Mouse (Mus musculus) spleen, postnatal 4 days (tissue): Measurements from ENCODE around the gene Ptgr2.
"Not testable (repeated sequence)": the region's sequence is repeated elsewhere in the genome, so short reads cannot be mapped to it uniquely, and the experiment has no call there.

Experiments
- DNase-seq, 2 experiments: peaks; one replicate each; pipeline ENCODE4 v3.0.0; 2022; ENCODE audit warnings: low spot score in 2 of 2

Gene Ptgr2

DNA sequence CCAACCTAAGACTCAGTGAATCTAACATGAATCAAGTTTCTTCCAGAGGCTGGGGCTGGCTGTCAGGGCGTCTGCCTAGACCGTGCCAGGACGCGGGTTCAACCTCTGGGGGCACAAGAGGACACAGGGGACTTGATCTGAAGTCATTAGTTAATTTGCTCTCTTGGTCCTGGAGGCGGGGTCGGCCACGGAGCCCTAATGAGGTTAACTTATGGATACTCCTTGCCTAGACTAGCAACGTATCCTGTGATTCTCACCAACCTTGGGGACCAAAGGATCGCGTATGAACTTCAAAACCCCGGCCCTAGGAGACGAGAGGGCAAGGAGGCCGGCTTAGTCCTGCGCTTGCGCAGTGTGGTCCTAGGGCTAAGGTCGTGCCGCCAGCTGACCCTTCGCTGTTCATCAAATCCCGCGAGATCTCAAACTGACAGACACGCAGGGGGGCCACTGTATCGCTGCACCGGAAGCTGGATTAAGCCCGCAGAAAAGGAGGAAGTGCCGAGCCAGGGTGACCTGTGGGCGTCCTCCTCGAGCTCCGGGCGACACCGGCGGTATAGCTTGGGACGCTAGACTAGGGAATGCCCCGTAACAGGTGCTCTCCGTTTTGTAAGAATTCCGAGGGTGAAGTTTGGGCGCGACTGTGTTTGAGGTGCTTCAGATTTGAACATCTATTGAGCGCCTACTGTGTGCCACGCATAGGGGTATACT lies at the start of gene Ptgr2:
Gene Ptgr2, plus strand, starts transcription at position 348 of the 708 bp plus-strand sequence.
- peak; percentile 92 to 96 for DNase-seq

DNA sequence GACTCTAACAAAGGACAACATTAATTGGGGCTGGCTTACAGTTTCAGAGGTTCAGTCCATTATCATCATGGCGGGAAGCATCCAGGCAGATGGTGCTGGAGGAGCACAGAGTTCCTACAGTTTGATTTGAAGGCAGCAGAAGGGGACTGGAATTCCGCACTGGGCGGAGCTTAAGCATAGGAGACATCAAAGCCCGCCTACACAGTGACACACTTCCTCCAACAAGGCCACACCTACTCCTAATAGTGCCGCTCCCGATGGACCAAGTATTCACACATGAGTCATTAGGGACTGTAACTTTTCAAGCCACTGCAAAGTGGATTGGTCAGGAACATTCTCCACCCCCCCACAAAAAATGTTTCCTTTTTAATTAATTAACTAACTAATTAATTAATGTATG lies 49.5 kb upstream of the Ptgr2 start:
- no peak for DNase-seq

DNA sequence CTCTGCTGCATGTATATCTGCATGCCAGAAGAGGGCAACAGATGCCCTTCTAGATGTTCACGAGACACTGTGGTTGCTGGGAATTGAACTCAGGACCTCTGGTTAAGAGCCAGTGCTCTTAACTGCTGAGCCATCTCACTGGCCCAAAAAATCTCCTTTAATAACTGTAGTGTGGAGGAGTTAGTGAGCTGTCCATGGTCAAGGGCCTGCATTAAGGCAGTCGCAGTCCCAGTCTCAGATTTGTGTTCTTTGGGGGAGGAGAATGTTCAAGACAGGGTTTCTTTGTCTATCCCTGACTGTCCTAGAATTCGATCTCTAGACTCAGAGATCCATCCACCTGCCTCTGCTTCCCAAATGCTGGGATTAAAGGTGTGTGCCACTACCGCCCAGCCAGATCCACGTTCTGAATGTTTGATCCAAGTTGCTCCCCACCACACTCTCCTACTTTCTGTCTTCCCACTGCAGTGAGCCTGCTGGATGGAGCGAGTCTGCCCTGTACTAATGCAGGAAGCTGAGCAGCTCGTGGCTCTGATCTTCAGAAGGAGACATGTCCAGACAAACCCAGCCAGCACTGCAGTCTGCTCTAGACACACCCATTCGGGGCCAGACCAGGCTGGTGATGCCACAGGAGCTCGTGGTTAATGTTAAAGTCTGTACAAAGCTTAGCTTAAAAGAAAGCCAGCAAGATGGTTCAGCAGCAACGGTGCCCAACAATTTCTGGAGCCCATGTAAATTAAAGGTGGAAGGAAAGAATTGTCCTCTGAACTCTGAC lies 48.9 kb upstream of the Ptgr2 start:
- DNase-seq, result no peak

DNA sequence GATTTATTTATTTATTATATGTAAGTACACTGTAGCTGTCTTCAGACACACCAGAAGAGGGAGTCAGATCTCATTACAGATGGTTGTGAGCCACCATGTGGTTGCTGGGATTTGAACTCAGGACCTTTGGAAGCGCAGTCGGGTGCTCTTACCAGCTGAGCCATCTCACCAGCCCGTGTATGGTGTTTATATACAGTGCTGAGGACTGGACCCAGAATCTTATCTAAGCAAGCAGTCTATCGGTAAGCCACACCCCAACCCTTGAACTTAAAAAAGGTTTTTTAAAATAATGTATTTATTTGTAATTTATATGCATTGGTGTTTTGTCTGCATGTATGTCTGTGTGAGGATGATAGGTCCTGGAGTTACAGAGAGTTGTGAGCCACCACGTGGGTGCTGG lies 48.0 kb upstream of the Ptgr2 start:
- DNase-seq, result not testable (repeated sequence)

DNA sequence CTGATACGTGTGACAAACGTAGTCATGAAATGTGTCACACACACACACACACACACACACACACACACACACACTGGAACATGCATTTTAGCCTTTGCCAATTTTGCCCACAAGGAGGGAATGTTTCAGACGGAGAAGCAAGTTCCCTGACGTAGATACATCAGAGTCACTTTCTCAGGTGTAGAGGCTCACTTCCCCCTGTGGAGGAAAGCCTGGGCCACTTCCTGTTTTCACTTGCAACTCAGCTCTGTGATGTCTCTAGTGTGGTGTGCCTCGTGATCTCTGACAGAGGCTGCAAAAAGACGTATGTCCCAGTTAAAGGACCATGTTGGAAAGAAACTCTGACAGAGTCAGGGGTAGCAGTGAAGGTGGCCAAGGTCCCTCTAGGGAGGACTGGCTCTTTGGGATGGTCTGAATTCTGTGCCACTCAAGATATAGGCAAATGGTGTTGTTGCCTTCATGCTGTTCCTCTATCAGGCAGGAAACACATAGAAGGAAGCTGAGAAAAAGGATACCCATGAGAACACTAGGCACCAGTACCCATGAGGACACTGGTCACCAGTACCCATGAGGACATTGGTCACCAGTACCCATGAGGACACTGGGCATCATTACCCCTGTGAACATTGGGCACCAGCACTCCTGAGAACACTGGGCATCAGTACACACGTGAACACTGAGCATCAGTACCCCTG lies 41.8 kb upstream of the Ptgr2 start:
- DNase-seq, result peak; percentile 46 to 70

DNA sequence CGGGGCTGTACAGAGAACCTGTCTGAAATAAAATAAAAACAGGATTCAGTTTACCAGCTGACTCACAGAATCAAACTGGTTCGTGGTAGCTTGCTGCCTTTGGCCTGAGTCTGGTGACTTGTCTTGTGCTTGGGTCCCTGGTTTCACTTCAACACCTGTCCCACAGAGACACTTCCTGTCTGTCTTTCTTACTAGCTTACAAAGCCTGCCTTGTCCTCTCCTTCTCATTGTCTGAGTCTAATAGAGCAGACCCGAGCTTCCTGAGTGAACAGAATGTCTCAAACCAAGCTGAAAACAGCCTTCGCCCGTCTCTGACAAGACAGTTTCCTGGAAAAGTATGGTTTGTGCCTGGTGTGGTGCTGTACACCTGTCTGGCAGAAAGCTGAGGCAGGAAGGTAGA lies 39.3 kb upstream of the Ptgr2 start:
- DNase-seq, result no peak

DNA sequence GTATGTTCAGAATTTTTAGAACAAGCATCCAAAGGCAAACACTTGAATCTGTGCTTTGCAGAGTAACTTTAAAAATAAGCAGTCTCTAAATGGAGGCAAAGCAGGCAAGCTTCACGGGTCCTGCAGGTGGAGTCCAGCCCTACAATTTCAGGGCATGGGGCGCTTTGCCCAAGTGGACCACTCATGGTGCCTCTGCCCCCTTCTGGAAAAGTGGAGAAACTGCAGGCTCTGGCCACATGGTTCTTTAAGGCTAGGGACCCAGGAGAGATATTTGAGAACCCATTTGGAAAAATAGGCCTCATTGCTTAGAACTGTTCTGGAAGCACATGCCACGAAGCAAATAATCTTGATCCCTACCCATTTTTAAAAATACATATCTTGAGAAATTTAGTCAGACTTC lies 35.8 kb upstream of the Ptgr2 start:
- peak; percentile 72 to 83 for DNase-seq

DNA sequence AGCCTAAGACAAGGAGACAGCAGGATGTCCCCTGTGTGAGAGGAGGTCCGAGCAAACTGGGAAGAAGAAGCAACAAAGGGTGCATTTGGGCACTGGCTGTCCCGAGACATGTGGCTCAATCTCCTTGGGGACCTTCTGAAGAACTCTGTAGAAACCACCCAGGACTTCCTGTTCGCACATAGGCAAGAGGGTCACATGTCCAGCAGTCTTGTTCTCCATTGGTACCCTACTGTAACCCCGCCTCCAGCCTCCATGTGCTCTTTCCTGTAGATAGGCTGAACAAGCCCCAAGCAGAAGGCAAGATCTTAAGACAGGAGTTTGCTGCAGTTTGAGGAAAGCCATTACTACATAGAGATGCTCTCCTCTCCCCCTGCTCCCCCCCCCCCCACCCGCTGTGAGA lies 32.2 kb upstream of the Ptgr2 start:
- peak in 1 of 2 experiments; percentile 28 for DNase-seq

DNA sequence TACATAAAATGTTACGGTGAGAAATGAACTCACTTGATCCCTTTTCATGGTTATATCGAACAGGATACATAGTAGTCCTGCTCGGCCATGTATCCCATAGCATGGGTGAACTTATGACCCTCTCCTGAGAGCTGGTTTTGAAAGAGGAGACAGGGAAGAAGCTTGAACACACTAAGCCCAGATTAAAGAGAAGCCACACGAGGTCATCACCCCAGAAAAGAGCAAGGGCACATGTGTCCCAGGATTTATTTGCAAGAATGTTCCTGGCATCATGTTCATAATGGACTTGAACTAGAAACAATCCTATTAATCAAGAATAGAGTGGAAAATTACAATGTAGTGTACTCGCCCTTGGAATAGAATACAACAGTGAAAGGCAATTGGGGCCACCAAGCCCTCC lies 30.1 kb upstream of the Ptgr2 start:
- no peak for DNase-seq

DNA sequence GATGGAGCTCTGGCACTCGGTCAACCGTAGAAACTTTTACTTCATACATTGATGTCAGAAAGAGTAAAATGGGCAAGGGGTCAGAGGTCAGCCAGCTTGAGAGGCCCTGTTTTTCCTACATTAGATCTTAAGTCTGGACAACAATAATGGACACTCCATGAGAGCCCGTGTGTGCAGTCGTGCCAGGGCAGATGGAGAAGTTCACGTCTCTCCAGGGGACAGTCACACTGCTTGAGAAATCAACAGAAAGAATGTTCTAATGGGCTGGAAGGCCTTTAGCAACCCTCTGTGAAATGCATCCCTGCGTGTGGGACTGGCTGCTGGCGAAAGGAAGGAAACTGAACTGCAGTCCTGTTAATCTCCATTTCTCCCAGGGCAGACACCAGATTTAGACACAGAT lies 24.7 kb upstream of the Ptgr2 start:
- DNase-seq, result no peak

DNA sequence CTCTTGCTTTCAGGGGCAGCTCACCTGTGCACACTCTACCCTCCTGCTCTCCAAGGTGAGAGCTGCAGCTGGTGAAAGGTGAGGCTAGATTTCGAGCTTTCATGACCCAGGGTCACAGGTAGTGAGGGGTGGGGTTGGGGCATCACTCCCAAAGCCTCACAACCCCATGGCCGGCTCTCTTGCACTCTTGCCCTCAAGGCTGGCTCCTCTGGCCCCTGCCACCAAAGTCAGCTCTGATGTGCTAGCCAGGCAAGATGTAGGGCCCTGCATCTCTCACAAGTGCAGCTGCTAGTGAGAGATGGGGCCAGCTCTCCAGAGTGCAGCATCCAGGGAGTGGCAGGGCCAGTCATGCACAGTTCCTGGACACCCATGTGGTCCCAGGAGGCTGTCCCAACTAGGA lies 17.8 kb upstream of the Ptgr2 start:
- DNase-seq, result no peak

DNA sequence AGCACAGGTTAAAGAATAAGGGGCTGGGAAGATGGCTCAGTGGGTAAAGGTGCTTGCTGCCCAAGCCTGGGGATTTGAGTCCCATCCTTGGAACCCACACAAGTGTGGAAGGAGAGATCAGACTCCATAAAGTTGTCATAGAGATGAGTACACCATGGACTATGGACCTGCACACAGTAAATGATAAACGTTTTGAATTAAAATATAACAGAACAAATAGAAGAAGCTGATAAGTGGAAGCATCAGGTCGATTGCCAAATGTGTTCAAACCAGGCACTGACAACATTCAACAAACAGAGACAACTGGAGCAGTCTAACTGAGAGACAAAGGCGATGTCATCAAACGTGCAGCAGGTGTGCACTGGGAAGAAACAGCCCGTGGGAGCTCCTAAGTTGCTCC lies 11.7 kb upstream of the Ptgr2 start:
- no peak for DNase-seq

DNA sequence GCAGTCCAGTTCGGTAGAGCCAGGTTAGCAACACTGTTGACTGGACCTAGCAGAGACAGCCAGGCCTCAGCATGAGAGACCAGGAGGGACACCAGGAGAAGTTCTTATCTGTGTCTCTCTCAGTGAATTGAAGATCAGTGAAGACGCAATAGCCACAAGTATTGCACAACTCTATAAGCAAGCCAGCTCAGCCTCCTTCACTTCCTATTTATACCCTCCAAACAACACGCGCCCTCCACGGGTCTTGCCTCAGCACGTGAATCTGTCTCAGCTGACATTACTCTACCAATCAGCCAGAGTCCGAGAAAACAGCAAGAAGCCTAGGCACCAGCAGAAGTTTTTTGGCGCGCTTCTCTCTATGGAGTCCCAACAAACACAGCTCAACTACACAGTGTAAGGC lies 9.7 kb upstream of the Ptgr2 start:
- DNase-seq, result no peak

DNA sequence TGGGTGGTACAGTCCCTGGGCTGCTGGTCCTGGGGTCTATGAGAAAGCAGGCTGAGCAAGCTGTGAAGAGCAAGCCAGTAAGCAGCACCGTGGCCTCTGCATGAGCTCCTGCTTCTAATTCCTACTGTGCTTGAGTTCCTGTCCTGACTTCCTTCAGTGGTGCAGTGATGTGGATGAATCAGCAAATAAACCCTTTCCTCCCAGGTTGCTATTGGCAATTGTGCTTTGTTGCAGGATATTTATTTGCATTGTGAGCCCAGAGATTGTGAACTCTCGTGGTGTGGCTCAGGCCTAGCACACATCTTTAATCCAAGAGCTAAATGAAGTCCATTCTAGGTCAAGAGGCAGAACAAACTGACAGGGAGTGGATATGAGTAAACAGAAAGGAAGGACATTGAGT lies 8.7 kb upstream of the Ptgr2 start:
- DNase-seq, result no peak

DNA sequence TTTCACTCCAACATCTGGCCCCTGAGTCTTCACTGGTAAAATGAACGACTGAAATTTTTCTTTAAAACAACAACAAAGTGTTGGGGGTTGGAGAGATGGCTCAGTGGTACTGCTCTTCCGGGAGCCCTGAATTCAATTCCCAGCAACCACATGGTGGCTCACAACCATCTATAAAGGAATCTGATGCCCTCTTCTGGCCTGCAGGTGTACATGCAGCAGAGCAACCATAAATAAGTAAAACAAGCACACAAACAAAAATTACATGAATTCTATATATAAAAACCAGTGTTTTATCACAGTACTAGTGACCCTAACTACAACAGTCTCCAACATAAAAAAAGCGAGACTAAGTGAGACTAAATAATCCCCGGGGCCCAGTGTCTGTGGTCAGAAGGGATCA lies 8.2 kb upstream of the Ptgr2 start:
- no peak for DNase-seq

DNA sequence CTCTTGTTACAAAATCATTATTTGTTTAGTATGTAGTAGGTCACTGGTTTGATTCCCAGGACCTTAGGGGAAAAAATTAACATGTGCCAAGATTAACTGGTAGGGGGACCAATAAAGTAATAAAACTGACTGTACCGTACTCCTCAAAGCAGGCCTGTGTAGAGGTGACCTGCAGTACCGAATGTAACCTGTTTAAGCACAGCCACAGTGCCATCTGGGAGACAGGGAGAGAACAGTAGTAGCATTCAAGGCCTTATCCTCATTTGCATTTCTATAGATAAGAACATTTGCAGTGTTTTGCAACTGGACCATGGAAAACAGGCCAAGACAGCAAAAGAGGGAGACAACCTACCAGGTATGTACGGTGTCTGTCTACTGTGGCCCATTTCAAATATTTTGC lies 7.2 kb upstream of the Ptgr2 start:
- DNase-seq, result no peak

DNA sequence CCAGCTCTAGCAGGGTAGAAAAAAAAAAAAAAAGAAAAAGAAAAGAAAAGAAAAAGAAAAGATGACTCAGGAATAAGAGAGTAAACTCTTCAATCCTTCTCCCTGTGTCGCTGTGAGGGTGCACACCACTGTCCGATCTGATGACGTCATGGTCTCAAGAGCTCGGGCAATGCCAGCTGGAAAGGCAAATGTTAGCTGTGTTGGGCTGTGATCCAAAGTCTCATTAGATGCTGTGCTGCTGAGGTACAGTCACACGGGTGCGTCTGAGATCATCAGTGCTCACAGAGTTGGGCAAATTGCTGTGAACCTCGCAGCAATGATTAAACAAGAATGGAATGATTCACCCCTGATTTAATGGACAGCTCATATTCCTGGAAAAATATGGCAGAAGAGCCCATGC lies 6.1 kb upstream of the Ptgr2 start:
- DNase-seq, result no peak

DNA sequence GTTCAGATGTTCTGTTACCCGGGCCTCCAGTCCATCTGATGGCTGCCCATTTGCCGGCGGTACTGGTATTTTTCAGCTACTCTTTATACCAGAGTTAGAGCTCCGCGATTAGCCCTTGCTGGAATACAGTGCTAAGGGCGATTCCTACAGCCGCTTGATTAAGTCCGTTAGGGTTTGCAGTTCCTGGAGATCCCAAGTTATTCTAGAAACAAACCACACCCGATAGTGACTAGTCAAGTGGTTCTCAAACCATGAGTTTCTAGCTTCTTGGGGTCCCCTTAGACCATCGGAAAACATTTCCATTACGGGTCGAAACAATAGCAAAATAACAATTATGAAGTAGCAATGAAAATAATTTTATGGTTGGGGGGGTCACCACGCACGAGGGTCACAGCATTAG lies 641 bp upstream of the Ptgr2 start:
- no peak for DNase-seq

DNA sequence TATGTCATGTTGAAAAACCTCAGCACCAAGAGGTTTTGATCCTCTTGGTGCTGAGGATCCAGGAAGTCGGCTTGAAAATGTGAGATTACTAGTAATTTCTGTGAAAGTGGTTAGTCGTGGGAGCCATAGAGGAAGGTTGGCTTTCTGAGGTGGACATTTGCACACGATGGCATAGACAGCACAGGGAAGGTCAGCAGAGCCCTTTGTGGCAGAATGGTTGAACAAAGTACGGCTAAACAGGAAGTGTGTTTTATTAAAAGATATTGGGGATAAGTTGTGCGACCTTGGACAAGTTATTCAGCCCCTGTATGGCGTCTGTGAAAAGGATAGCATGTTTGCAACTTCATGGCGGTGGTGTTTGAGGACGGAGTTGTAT lies 549 bp downstream of the Ptgr2 start:
- DNase-seq, result no peak

DNA sequence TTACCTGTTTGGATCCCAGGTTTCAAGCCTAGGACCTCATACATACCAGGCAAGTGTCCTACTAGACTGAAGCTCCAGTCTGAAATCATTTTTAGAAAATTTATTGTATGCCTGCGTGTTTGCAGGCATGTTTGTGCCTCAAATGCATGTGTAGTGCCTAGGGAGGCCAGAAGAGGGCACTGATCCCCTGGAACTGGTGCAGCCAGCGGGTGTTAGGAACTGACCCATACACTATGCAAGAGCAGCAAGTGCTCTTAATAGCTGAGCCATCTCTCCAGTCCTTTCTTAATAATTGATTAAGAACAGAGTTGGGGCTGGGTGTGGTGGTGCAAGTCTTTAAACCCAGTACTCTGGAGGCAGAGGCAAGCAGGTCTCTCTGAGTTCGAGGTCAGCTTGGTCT lies 3.4 kb downstream of the Ptgr2 start:
- peak; percentile 77 to 90 for DNase-seq

DNA sequence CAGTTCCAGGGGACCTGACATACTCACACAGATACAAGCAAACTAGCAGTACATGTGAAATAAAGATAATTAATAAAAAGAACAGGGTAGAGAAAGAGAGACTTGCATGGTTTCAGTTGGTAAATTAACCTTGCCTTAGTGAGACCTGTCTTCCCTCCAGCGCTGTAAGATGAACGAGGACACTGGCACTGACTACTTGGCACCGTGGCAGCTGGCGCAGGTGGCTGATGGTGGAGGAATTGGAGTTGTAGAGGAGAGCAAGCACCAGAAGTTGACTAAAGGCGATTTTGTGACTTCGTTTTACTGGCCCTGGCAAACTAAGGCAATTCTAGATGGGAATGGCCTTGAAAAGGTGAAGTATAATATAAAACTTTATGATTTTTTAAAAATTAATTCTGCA lies 12.8 kb downstream of the Ptgr2 start:
- DNase-seq, result no peak

DNA sequence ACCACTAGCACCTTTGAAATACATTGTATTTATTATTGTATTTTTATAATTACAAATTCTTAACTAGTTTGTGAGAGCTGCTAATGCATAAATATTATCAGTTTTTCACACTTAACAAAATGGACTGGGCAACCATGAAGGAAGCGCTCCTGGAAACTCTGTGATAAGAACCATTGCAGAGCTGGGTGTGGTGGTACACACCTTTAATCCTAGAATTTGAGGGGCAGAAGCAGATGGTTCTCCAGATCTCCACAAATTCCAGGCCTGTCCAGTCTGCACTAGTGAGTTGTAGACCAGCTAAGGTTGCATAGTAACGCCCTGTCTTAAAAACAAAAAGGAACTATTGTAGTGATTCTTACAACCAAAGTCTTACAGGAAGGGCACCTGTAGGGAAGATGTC lies 14.2 kb downstream of the Ptgr2 start:
- peak in 1 of 2 experiments; percentile 26 for DNase-seq

DNA sequence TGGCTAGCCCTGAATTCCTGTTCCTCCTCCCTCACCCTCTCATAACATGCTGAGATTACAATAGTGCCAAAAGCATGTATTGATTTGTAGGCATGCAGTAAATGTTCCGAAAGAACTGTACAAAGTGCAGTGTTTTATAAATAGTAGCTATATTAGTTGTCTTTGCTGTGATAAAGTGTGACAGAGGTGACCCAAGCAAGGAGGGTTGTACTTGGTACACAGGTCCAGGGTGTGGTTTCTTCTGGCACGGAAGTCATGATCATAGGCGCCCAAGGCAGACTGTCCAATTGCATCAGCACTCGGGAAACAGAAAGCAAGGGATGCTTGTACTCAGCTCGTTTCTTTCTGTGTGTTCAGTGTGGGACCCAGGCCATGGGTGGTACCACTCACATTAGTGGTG lies 19.1 kb downstream of the Ptgr2 start:
- no peak for DNase-seq
